ENCODE assay signal across 8 mouse cellular contexts in genomic region chr6:149409341-149409740, GRCm38 (mm10). TPM values are rescaled to one million over a fixed set of nuclear protein-coding genes. Genes with fewer than 3 reads are reported as not detected.
DNase-seq lines count a peak whose midpoint lies in the region; ATAC-seq and TF ChIP-seq lines count a peak whose summit lies in the region.

No protein-coding gene starts in this region.

- DNase-seq in retina, embryonic 14.5 days (ENCODE audit: low spot score): peak; percentile 45
- no peak for DNase-seq in retina, postnatal 1 day
- DNase-seq in induced T-regulatory cell, adult 2 months (ENCODE audit: low read depth): peak; percentile 22
- no peak for DNase-seq in thymus, postnatal 0 days (ENCODE audit: low spot score)

- H3K4me3 ChIP-seq in bone marrow macrophage, adult 2 months (ENCODE audit: insufficient read depth, low read length): peak overlapping the region; percentile 72
- peak overlapping the region; percentile 65 for H3K4me3 ChIP-seq in limb, embryonic 13.5 days
- peak overlapping the region; percentile 81 for H3K4me3 ChIP-seq in neural tube, embryonic 14.5 days (ENCODE audit: low read depth, low read length)

- H3K4me2 ChIP-seq in limb, embryonic 13.5 days (replicated peaks): peak overlapping the region; percentile 86
- peak overlapping the region; percentile 75 for H3K4me2 ChIP-seq in neural tube, embryonic 14.5 days (ENCODE audit: low read depth, low read length)

- WGBS in limb, embryonic 13.5 days: under 1% methylated on average over 11 of the region's 11 CpGs
- under 1% methylated on average over 11 of the region's 11 CpGs for WGBS in neural tube, embryonic 14.5 days

- H3K9me3 ChIP-seq in limb, embryonic 13.5 days: no peaks in the 10 kb centered on the region
- H3K9me3 ChIP-seq in neural tube, embryonic 14.5 days (ENCODE audit: control insufficient read depth, low read length): no peaks in the 10 kb centered on the region

- H3K9ac ChIP-seq in limb, embryonic 13.5 days: peak overlapping the region; percentile 69
- peak overlapping the region; percentile 87 for H3K9ac ChIP-seq in neural tube, embryonic 14.5 days (replicated peaks; ENCODE audit: low read depth, low read length)

- H3K36me3 ChIP-seq in limb, embryonic 13.5 days: no peaks in the 10 kb centered on the region
- H3K36me3 ChIP-seq in neural tube, embryonic 14.5 days (ENCODE audit: control insufficient read depth, insufficient read depth, low read length): no peaks in the 10 kb centered on the region

- ATAC-seq in erythroblast, adult 5-6 weeks (replicated peaks; ENCODE audit: low FRiP score, poor library complexity, severe bottlenecking): peak; percentile 50
- 0 out of 2 replicates have a peak, but pooled peaks have one; percentile 16 for ATAC-seq in limb, embryonic 13.5 days (ENCODE audit: low FRiP score, low read depth)
- peak; percentile 50 for ATAC-seq in neural tube, embryonic 14.5 days (ENCODE audit: low read depth)

- TF ChIP-seq POLR2A in bone marrow macrophage, adult 2 months (IDR thresholded peaks at IDR 0.05; ENCODE audit: borderline replicate concordance, low read depth, low read length): no peak

- no peak overlapping the region for H3K27ac ChIP-seq in bone marrow macrophage, adult 2 months (ENCODE audit: insufficient read depth, low read depth, low read length)
- no peak overlapping the region for H3K27ac ChIP-seq in limb, embryonic 13.5 days
- peak overlapping the region; percentile 95 for H3K27ac ChIP-seq in neural tube, embryonic 14.5 days (ENCODE audit: low read depth, low read length)

- peaks cover 2% of the 10 kb centered on the region; the same call in 1 of the 2 replicates for H3K4me1 ChIP-seq in bone marrow macrophage, adult 2 months (ENCODE audit: control insufficient read depth, insufficient read depth, low read length)
- 0 out of 2 replicates have a peak, but pooled peaks cover 4% of the 10 kb centered on the region for H3K4me1 ChIP-seq in limb, embryonic 13.5 days
- H3K4me1 ChIP-seq in neural tube, embryonic 14.5 days (ENCODE audit: control insufficient read depth, insufficient read depth, low read length): peaks cover 3% of the 10 kb centered on the region; the same call in 1 of the 2 replicates

- H3K27me3 ChIP-seq in limb, embryonic 13.5 days: no peaks in the 10 kb centered on the region
- no peaks in the 10 kb centered on the region for H3K27me3 ChIP-seq in neural tube, embryonic 14.5 days (ENCODE audit: control insufficient read depth, insufficient read depth, low read length)

- no peak for TF ChIP-seq CTCF in bone marrow macrophage, adult 2 months (IDR thresholded peaks at IDR 0.05; ENCODE audit: low read depth, low read length)

RNA-seq across cellular contexts. Expression of gene Bicd1, which starts 0.7 kb away (rescaled TPM):
- polyA plus RNA-seq in bone marrow macrophage, adult 2 months (2012; ENCODE audit: insufficient read depth, insufficient read length, missing spikeins): 0.09 and 0.35 TPM in 2 replicates
- 0.42 and 1.9 TPM in 2 replicates for total RNA-seq in erythroblast, adult 5-6 weeks (2015; ENCODE audit: low replicate concordance)
- 0.42 and 6.3 TPM in 2 replicates for total RNA-seq in erythroblast, adult 5-6 weeks (2017; ENCODE audit: low replicate concordance)
- 5.7 and 6.1 TPM in 2 replicates for polyA plus RNA-seq in limb, embryonic 13.5 days (2015; fragmentation: Nextera tagmentation; extraction: Ambion mirVana)
- polyA plus RNA-seq in neural tube, embryonic 14.5 days (2014; fragmentation: Nextera tagmentation; extraction: Ambion mirVana): 57.3 and 63.7 TPM in 2 replicates
- polyA plus RNA-seq in thymus, postnatal 0 days (2015; fragmentation: Nextera tagmentation; extraction: Ambion mirVana): 1.5 and 1.9 TPM in 2 replicates

Comparison
In these comparisons a context has a peak if more than half of its experiments do, and no peak if none do; other contexts are left out.
1. DNase-seq: peak in retina, embryonic 14.5 days (single experiment) and induced T-regulatory cell, adult 2 months (single experiment); none in retina, postnatal 1 day (single experiment) and thymus, postnatal 0 days (single experiment).
2. Peak in every context shown above with its lines, with median percentiles within 50 percentile points of each other: H3K4me3 ChIP-seq and ATAC-seq.